Mouse (Mus musculus): ENCODE measurements at regions not wholly inside any gene's neighbourhood (a gene's known extent, or its start where the extent isn't known, plus 50 kb on each side); places are given as distances from the start of the nearest gene placed in this dataset.
"Not testable (repeated sequence)": the region's sequence is repeated elsewhere in the genome, so short reads cannot be mapped to it uniquely, and the experiment has no call there.

DNA sequence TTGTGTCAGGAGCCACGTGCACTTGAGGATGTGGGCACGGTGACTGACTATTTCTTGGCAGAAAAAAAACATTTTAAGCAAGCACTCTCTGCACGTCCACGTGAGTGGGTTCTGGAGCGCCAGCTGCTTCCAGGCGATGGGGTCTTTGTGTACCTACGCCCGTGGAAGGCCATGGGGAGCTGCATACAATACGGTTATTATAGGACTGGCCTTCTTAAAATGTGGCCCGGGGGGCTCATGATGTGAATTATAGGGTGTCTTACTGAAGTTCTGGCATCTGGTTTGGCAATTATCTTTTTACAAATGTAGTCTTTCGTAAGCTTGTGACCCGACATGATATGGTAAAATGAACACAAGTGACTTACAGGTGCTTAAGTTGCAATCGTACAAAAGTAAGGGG lies 103.5 kb upstream of the Gmds start:
- no peak overlapping the region for H3K4me3 ChIP-seq
- H3K27me3 ChIP-seq: no peaks in the 10 kb centered on the region
- no peak overlapping the region for H3K4me2 ChIP-seq
- no peak overlapping the region for H3K9ac ChIP-seq
- 82% methylated on average over 13 of the region's 13 CpGs for WGBS
- H3K36me3 ChIP-seq: no peaks in the 10 kb centered on the region
- no peaks in the 10 kb centered on the region for H3K4me1 ChIP-seq (replicated peaks)
- no peak for ATAC-seq (replicated peaks; ENCODE audit: insufficient number of reproducible peaks, insufficient read depth, low FRiP score, low read depth)
- H3K27ac ChIP-seq: no peak overlapping the region
- H3K9me3 ChIP-seq (replicated peaks): no peaks in the 10 kb centered on the region

DNA sequence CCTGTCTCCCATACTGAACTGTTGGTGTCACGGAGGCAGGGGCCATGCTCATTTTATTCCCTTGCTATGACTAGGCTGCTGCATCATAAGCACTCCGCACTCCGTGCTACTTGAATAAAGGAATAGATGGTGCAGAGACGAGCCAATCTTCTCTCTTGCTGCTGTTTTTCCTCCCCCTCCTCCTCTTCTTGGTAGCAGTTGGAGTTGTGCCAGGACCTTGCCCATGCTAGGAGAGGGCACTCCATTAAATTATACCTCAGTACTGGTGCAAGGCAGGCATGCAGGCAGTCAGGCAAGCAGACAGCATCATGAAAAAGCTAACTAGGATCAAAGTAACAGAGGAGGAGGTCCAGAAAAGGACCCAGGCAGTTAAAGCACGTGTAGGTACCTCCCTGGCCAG lies 96.6 kb upstream of the Gmds start:
- Histone ChIP-seq H3K4me1 (replicated peaks) (no peaks in the 10 kb centered on the region), H3K9ac (no peak overlapping the region), H3K27me3 (no peaks in the 10 kb centered on the region), H3K36me3 (no peaks in the 10 kb centered on the region), H3K4me3 (no peak overlapping the region), H3K9me3 (replicated peaks) (no peaks in the 10 kb centered on the region), H3K4me2 (no peak overlapping the region), H3K27ac (no peak overlapping the region)
- ATAC-seq (replicated peaks; ENCODE audit: insufficient number of reproducible peaks, insufficient read depth, low FRiP score, low read depth): no peak
- WGBS: 75% methylated on average over 5 of the region's 5 CpGs

DNA sequence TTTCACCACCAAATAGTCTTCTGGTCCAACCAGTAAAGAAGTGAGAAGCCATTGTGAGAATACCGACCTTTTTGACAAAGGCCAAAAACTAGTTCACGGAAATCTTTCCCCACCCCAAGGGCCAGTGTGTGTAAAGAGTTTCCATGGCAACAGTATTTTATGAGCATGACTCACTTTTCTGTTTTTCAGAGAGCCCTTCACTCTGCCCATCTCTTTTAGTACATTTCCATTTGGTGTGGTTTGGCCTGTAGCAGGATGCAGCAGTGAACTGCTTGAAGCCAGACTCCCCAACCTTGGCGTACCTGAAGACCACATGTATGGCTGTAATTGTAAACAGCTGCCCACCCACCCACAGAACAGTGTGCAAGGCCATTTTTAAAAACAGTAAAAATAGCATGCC lies 89.9 kb upstream of the Gmds start:
- Histone ChIP-seq H3K4me1 (replicated peaks) (no peaks in the 10 kb centered on the region), H3K4me2 (no peak overlapping the region), H3K27me3 (no peaks in the 10 kb centered on the region), H3K9me3 (replicated peaks) (no peaks in the 10 kb centered on the region), H3K36me3 (no peaks in the 10 kb centered on the region), H3K27ac (no peak overlapping the region), H3K4me3 (no peak overlapping the region), H3K9ac (no peak overlapping the region)
- ATAC-seq (replicated peaks; ENCODE audit: insufficient number of reproducible peaks, insufficient read depth, low FRiP score, low read depth): no peak
- whole genome bisulfite sequencing: 63% methylated on average over 3 of the region's 3 CpGs

DNA sequence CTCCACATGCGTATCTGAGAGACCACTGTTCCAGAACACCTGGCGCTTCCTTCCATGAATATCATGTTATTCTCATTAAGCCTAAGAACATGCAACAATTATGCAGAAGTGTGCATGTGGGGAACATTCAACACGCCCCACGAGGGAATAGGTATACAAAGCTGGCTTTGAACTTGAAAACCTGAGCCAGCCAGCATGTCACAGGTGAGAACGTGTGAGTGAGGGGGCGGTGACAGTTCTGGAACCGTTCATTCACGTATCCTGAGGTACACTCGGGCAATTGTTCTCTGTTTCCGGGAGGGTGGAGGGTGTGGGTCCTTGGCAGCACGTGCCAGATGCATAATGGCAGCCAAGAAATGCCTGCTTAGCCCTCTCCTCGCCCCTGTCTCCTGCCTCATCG lies 88.4 kb upstream of the Gmds start:
- ATAC-seq (replicated peaks; ENCODE audit: insufficient number of reproducible peaks, insufficient read depth, low FRiP score, low read depth): no peak

DNA sequence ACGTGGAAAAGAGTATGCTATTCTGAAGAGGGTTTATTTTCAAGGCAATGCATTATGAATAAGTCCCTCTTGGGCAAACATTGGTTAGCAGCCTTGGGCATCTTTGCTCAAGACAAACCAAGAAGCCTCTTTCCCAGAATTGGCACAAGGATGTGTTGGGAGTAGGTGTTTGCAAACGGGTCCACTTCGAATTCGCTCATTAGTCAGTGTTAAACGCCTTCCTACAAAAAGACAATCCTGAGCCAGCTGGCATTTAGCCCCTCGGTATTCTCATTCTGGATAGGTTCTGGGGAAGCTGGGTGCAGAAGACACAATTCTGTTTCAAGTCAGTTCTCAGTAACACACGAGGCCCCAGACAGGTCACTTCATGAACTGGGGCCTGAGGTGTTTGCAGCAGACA lies 87.7 kb upstream of the Gmds start:
- Histone ChIP-seq H3K9ac (no peak overlapping the region), H3K4me2 (no peak overlapping the region), H3K4me1 (replicated peaks) (no peaks in the 10 kb centered on the region), H3K4me3 (no peak overlapping the region), H3K27ac (no peak overlapping the region), H3K27me3 (no peaks in the 10 kb centered on the region), H3K9me3 (replicated peaks) (no peaks in the 10 kb centered on the region), H3K36me3 (no peaks in the 10 kb centered on the region)
- ATAC-seq (replicated peaks; ENCODE audit: insufficient number of reproducible peaks, insufficient read depth, low FRiP score, low read depth): no peak
- 74% methylated on average over 7 of the region's 7 CpGs for WGBS

More for the DNA sequence above, 88.4 kb upstream of the Gmds start:
- Histone ChIP-seq H3K9ac (no peak overlapping the region), H3K27me3 (no peaks in the 10 kb centered on the region), H3K36me3 (no peaks in the 10 kb centered on the region), H3K4me3 (no peak overlapping the region), H3K9me3 (replicated peaks) (no peaks in the 10 kb centered on the region), H3K4me1 (replicated peaks) (no peaks in the 10 kb centered on the region), H3K27ac (no peak overlapping the region), H3K4me2 (no peak overlapping the region)
- 70% methylated on average over 13 of the region's 13 CpGs for WGBS

DNA sequence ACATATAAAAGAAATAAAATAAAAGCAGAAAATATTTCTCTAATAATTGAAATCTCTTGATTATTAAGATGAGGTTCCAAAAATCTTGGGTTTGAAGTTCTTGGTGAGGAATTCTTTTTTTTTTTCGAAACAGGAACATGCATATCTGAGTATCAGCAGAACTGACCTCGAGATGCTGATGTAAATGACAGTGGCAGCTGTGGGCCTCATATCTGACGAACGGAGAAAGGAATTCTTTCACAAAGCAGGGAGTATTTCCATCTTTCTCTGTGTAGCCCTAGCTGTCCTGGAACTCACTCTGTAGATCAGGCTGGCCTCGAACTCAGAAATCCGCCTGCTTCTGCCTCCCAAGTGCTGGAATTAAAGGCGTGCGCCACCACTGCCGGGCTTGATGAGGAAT lies 86.0 kb upstream of the Gmds start:
- not testable (repeated sequence) for H3K4me3 ChIP-seq; H3K27me3 ChIP-seq; ATAC-seq (replicated peaks; ENCODE audit: insufficient number of reproducible peaks, insufficient read depth, low FRiP score, low read depth); H3K4me1 ChIP-seq (replicated peaks); H3K36me3 ChIP-seq; H3K9ac ChIP-seq; H3K9me3 ChIP-seq (replicated peaks); H3K4me2 ChIP-seq; H3K27ac ChIP-seq
- WGBS: 80% methylated on average over 9 of the region's 9 CpGs

DNA sequence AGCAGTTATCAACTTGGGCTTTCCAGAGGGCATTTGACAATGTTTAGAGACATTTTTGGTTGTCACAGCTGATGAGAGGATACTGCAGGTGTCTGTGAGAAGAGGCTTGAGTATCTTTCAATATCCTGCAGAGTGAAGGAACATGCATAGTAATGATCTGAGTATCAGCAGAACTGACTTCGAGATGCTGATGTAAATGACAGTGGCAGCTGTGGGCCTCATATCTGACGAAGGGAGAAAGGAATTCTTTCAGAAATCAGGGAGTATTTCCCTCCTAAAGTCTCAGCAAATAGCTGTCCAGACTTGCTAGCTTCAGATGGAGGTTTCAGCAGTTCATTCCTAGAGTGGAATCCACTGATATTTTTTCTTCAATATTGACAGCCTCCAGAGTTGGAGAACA lies 83.9 kb upstream of the Gmds start:
- 43% methylated on average over 2 of the region's 2 CpGs for WGBS
- Histone ChIP-seq H3K4me3 (no peak overlapping the region), H3K36me3 (no peaks in the 10 kb centered on the region), H3K4me2 (no peak overlapping the region), H3K9ac (no peak overlapping the region), H3K9me3 (replicated peaks) (no peaks in the 10 kb centered on the region), H3K4me1 (replicated peaks) (no peaks in the 10 kb centered on the region), H3K27me3 (no peaks in the 10 kb centered on the region), H3K27ac (no peak overlapping the region)
- ATAC-seq (replicated peaks; ENCODE audit: insufficient number of reproducible peaks, insufficient read depth, low FRiP score, low read depth): no peak

DNA sequence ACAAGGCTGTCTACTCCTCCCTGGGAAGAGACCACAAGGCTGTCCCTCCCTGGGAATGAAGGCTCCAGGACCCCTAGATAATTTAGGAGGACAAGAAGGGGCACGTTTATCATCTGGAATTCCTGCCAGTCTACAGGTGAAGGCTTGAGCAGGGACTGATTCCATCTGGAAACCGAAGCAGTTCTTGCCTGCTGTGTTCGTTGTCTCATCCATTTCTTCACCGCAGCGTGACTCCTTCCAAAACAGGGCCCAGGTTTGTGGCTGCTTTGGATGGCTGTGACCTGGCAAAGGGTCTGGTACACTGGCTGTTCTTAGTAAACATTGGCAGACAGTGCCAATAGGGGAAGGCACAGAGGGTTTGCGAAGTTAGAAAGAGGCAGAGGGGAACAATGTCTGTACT lies 80.8 kb upstream of the Gmds start:
- no peaks in the 10 kb centered on the region for H3K9me3 ChIP-seq (replicated peaks)
- H3K27me3 ChIP-seq: no peaks in the 10 kb centered on the region
- no peak overlapping the region for H3K9ac ChIP-seq
- H3K4me2 ChIP-seq: no peak overlapping the region
- no peaks in the 10 kb centered on the region for H3K36me3 ChIP-seq
- H3K27ac ChIP-seq: no peak overlapping the region
- H3K4me1 ChIP-seq (replicated peaks): no peaks in the 10 kb centered on the region
- H3K4me3 ChIP-seq: no peak overlapping the region
- 70% methylated on average over 6 of the region's 6 CpGs for WGBS
- no peak for ATAC-seq (replicated peaks; ENCODE audit: insufficient number of reproducible peaks, insufficient read depth, low FRiP score, low read depth)

DNA sequence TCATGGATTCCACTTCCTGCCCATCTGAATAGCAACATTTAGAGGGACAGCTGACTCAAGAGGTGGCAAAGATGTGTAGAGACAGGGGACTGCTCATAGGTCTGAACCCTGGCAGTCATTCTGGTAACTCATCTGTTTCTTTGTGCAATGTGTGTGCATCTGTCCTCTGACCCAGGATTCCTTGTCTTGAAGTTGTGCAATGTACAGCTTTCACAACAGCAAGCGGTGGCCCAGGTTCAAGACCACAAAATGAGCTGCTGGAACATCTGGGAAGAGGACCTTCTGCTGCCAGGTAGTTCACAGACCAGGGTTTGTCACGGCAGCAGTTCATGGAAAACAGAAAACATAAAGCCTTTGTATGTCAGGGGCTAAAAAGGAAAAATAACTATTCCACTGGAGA lies 80.1 kb upstream of the Gmds start:
- no peaks in the 10 kb centered on the region for H3K36me3 ChIP-seq
- no peaks in the 10 kb centered on the region for H3K27me3 ChIP-seq
- H3K4me3 ChIP-seq: no peak overlapping the region
- H3K9me3 ChIP-seq (replicated peaks): no peaks in the 10 kb centered on the region
- H3K9ac ChIP-seq: no peak overlapping the region
- no peaks in the 10 kb centered on the region for H3K4me1 ChIP-seq (replicated peaks)
- no peak for ATAC-seq (replicated peaks; ENCODE audit: insufficient number of reproducible peaks, insufficient read depth, low FRiP score, low read depth)
- H3K4me2 ChIP-seq: no peak overlapping the region
- no peak overlapping the region for H3K27ac ChIP-seq
- 73% methylated on average over 2 of the region's 2 CpGs for WGBS

DNA sequence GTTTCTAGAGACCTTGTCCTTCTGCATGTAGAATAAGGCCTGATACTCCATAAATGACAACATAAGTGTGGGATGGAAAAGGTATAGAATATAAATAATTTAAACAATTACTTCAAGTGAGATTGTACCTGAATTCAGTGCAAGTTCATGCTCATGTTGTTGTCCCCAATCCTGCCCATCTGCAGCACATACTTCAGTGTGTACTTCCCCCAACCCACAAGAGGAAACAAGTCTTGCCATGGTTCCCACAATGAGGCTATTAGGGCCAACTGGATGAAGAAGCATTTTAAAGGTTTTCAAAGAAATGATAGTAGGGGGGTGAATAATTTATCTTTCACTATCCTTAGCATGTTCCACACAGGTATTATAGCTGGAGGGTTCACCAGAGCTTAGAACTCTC lies 79.4 kb upstream of the Gmds start:
- Histone ChIP-seq H3K9ac (no peak overlapping the region), H3K9me3 (replicated peaks) (no peaks in the 10 kb centered on the region), H3K4me2 (no peak overlapping the region), H3K36me3 (no peaks in the 10 kb centered on the region), H3K4me1 (replicated peaks) (no peaks in the 10 kb centered on the region), H3K27ac (no peak overlapping the region), H3K4me3 (no peak overlapping the region), H3K27me3 (no peaks in the 10 kb centered on the region)
- ATAC-seq (replicated peaks; ENCODE audit: insufficient number of reproducible peaks, insufficient read depth, low FRiP score, low read depth): no peak

DNA sequence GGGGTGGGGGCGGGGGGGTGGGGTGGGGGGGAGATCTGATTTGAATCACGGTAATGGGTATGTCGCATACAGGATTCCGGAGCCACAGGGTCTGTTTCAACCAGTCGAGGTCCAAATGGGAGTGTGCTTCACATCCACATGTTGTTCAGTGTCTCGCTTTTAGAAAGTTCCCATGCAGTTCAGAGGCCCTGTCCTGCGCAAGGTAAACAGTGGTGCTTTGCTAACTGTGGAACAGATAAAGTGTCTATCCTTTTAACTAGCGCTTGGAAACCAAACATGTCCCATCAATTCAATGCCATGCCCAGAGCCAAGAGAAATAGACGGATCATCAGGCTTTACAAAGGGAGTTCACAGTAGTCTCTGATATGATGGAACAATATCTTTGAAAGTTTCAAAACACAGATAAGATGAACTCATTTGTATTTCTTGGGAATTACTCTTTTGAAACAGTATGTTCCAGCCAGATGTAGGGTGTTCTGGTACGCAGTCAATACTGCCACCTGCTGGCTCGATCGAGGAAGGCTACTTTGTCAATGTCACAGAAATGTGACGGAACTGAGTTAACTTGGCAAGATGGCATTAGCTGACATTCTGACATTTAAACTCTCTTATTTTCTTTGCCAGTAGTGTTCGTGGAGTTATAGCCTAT lies 72.9 kb upstream of the Gmds start:
- ATAC-seq (replicated peaks; ENCODE audit: insufficient number of reproducible peaks, insufficient read depth, low FRiP score, low read depth): peak; percentile 74
- Histone ChIP-seq H3K9ac (no peak overlapping the region), H3K9me3 (replicated peaks) (no peaks in the 10 kb centered on the region), H3K4me2 (no peak overlapping the region), H3K36me3 (no peaks in the 10 kb centered on the region), H3K27me3 (no peaks in the 10 kb centered on the region), H3K27ac (no peak overlapping the region), H3K4me3 (no peak overlapping the region), H3K4me1 (replicated peaks) (no peaks in the 10 kb centered on the region)
- 24% methylated on average over 14 of the region's 14 CpGs for WGBS

DNA sequence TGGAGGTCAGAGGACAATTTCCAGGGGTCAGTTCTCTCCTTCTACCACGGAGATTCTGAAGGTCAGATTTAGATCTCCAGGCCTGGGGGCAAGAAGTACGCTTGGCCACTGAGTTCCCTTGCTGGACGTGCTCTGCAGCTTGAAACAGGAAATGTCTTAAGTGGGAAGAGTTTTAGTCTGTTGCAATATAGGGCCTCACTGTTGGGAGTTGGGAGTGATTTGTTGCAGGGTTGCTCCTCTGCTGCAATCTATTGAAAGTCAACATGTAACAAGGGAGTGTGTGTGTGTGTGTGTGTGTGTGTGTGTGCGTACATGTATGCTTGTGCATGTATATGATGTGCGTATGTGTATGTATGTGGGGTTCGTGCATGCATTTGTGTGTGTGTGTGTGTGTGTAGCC lies 71.5 kb upstream of the Gmds start:
- WGBS: 70% methylated on average over 6 of the region's 6 CpGs
- no peak for ATAC-seq (replicated peaks; ENCODE audit: insufficient number of reproducible peaks, insufficient read depth, low FRiP score, low read depth)
- no peak overlapping the region for H3K9ac ChIP-seq

More for the DNA sequence above, 71.5 kb upstream of the Gmds start:
- H3K4me2 ChIP-seq: no peak overlapping the region
- H3K27me3 ChIP-seq: no peaks in the 10 kb centered on the region
- H3K4me1 ChIP-seq (replicated peaks): no peaks in the 10 kb centered on the region
- H3K27ac ChIP-seq: no peak overlapping the region
- H3K4me3 ChIP-seq: no peak overlapping the region
- H3K9me3 ChIP-seq (replicated peaks): no peaks in the 10 kb centered on the region
- no peaks in the 10 kb centered on the region for H3K36me3 ChIP-seq

Measured in heart, embryonic 15.5 days (tissue).